Mouse (Mus musculus): ENCODE data around the gene Cd33. TPM values are rescaled to one million over a fixed set of nuclear protein-coding genes. Genes with fewer than 3 reads are reported as not detected.
A peak's percentile ranks its signal among the peaks of the same experiment; 100 is the strongest.

Gene Cd33
- polyA plus RNA-seq, 1 experiment from 2014 or later = 1.6 TPM

DNA sequence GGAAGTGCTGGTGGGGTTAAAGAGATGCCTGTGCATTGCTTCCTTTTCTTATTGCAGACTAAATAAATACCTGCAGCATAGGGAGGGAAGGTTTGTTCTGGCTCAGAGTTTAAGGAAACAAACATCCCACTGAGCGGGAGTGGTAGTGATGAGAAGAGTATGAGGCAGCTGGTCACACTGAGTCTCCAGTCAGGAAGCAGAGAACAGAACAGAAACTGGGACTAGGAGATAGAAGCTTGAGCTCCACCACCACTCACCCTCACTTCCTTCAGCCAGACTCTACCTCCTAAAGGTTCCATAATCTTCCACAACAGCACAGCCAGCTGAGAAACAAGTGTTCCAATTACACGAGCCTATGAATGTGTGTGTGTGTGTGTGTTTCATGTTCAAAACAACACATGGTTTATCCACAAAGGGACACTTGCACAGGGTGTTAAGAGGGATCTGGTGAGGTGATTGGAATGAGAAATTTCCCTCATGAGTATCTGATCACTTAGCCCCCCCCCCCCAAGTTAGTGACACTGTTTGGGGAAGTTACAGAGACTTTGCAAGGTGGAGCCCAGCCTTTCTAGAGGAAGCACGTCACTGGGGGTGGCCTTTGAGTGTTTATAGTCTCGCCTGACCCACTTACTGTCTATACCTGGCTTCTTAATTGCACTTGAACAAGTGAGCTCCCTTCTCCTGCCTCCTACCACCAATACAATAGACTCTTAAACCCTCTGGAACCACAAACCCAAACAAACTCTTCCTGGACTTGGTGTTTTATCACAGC, 32.3 kb downstream of the Cd33 start:
- Histone ChIP-seq H3K27ac (no peak overlapping the region), H3K36me3 (no peaks in the 10 kb centered on the region), H3K27me3 (replicated peaks) (no peaks in the 10 kb centered on the region), H3K4me1 (no peaks in the 10 kb centered on the region), H3K4me3 (no peak overlapping the region), H3K4me2 (no peak overlapping the region), H3K9ac (no peak overlapping the region), H3K9me3 (replicated peaks) (no peaks in the 10 kb centered on the region)
- no peak for ATAC-seq
- 32% methylated on average over 4 of the region's 4 CpGs for WGBS (ENCODE audit: insufficient replicate concordance)

DNA sequence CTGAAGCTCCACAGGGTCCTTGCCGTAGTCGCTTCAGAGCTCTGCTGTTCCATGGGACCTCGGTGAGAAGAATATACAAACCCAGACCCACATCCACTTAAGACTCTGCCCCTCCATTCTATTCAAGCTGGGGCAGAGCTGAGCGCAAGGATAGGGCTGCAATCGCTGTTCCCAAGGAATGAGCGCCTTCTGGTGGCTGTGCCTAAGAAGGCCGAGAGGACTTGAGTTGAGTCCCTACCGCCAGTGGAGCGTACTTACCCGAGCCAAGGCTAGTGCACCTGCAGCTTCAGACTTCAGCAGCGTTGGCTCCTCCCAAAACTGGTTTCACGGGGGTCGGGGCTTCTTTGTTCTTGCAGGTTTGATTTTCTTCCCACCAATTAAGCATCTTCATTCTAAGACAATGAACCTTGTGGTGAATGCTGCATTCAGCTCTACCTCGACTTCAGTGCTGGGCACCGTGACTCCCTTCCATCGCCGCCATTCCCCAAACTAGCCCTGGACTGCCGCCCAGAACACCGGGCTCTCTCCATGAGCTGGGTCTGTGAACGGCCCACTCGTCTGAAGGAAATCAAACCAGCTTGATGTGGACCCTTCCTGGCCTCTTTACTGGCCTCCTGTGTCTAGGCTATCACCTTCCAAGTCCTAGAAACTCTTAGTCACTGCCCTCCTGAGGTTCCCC, 48.7 kb downstream of the Cd33 start:
- no peak for ATAC-seq
- no peak overlapping the region for H3K4me2 ChIP-seq
- H3K9me3 ChIP-seq (replicated peaks) = no peaks in the 10 kb centered on the region
- H3K4me3 ChIP-seq = no peak overlapping the region
- whole genome bisulfite sequencing (ENCODE audit: insufficient replicate concordance) = 13% methylated on average over 21 of the region's 21 CpGs
- H3K4me1 ChIP-seq = no peaks in the 10 kb centered on the region
- no peak overlapping the region for H3K27ac ChIP-seq
- H3K9ac ChIP-seq = no peak overlapping the region
- peaks cover 30% of the 10 kb centered on the region for H3K27me3 ChIP-seq (replicated peaks)
- no peaks in the 10 kb centered on the region for H3K36me3 ChIP-seq

DNA sequence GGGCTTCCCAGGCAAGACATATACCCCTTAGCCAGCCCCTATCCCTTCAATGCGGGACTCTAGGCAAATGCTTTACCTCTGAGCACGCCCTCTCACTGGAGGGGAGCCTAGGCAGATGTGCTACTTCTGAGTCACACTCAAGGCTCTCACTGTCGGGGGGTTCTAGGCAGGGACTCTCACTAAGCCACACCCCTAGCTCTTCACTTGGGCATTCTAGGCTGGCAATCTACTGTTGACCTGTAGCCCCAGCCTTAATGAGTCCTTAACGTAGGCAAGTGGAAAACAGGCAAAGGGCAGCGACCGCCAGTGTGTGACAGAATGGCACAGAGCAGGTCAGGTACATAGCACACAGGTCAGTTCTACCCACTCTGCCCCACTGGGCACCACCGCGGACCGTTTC, 53.4 kb downstream of the Cd33 start:
- H3K4me3 ChIP-seq = no peak overlapping the region
- ATAC-seq = no peak
- H3K4me1 ChIP-seq = no peaks in the 10 kb centered on the region
- no peak overlapping the region for H3K4me2 ChIP-seq
- no peaks in the 10 kb centered on the region for H3K36me3 ChIP-seq
- no peak overlapping the region for H3K9ac ChIP-seq
- WGBS (ENCODE audit: insufficient replicate concordance) = 47% methylated on average over 9 of the region's 9 CpGs
- no peaks in the 10 kb centered on the region for H3K9me3 ChIP-seq (replicated peaks)
- H3K27me3 ChIP-seq (replicated peaks) = peaks cover 59% of the 10 kb centered on the region
- H3K27ac ChIP-seq = no peak overlapping the region

DNA sequence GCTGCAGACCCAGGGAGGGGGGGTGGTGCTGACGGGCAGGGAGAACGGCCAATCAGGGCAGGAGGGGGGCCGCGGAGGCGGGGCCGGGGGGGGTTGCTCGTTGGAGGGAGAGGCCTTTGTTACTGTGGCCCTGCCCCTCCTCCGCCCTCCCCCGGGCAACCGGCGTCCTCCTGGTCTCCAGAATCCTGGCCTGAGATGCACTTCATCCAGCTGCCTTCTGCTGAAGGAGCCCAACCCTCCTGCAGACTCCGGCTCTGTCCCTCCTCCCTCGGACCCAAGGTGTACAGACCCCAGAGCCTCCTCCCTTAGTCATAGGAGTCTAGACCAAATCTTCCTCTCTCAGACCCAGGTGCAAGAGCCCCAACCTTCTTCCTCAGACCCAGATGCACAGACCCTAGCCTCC, 54.0 kb downstream of the Cd33 start:
- Histone ChIP-seq H3K9ac (peak overlapping the region; percentile 12; the same call in 1 of the 2 replicates), H3K4me2 (peak overlapping the region; percentile 58), H3K4me1 (no peaks in the 10 kb centered on the region), H3K9me3 (replicated peaks) (no peaks in the 10 kb centered on the region), H3K27ac (no peak overlapping the region), H3K4me3 (peak overlapping the region; percentile 40), H3K36me3 (no peaks in the 10 kb centered on the region), H3K27me3 (replicated peaks) (peaks cover 52% of the 10 kb centered on the region)
- no peak for ATAC-seq
- WGBS (ENCODE audit: insufficient replicate concordance) = 11% methylated on average over 7 of the region's 13 CpGs

DNA sequence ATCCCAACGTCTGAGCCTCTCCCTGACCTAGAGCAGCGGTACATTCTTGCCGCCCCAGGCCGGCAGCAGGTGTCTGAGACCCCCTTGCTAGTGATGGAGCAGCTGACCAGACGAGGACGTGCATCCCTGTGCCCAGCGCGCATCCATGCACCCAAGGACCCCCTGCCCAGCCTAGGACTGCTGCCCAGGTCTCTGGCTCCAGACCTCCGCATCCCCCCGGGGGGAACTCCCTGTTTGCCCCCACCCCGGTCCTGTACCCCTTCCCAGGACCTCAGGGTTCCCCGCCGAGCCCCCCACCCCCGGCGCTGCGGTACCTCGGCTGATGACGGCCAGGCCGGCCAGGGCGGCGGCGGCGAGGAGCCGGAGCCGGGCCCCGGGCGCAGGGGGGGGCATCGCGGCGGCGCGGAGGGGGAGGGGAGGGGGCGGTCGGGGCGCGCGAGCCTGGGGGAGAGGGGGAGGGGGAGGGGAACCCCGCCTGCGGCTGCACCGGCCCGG, 54.5 kb downstream of the Cd33 start, which contains the start of gene Iglon5:
Iglon5 (minus strand) TSS at position 445 of the 495 bp plus-strand sequence.
- H3K4me3 ChIP-seq = peak within 1 kb of the TSS; percentile 40
- H3K4me2 ChIP-seq = peak within 1 kb of the TSS; percentile 58
- no peaks in the 10 kb centered on the region for H3K4me1 ChIP-seq
- H3K27ac ChIP-seq = no peak within 1 kb of the TSS
- no peaks in the 10 kb centered on the region for H3K36me3 ChIP-seq
- 5% methylated on average over 12 of the region's 41 CpGs for WGBS (ENCODE audit: insufficient replicate concordance)
- peak within 1 kb of the TSS; percentile 12; the same call in 1 of the 2 replicates for H3K9ac ChIP-seq
- H3K9me3 ChIP-seq (replicated peaks) = no peaks in the 10 kb centered on the region
- H3K27me3 ChIP-seq (replicated peaks) = peaks cover 47% of the 10 kb centered on the region
- ATAC-seq = no peak

DNA sequence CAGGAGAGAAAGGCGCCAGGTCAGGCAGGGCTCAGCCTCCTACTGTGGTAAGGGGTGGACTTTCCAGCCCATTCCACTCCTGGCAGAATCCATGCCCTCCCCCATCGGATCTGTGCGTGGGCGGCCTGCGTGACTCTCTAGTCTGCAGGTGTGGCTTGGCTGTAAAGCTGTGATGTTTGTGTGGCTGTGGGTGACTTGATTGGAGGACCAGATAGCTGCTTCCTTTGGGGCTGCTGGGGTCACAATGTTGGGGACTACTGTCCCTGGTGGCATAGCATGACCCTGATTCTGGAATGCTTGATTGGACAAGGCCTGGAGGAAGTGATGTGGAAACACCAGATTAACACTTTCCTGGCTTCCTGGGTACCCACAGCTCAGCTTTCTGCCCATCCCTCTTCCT, 55.6 kb downstream of the Cd33 start:
- Histone ChIP-seq H3K36me3 (no peaks in the 10 kb centered on the region), H3K27me3 (replicated peaks) (peaks cover 47% of the 10 kb centered on the region), H3K27ac (no peak overlapping the region), H3K9ac (no peak overlapping the region), H3K4me3 (no peak overlapping the region), H3K4me1 (no peaks in the 10 kb centered on the region), H3K4me2 (no peak overlapping the region), H3K9me3 (replicated peaks) (no peaks in the 10 kb centered on the region)
- ATAC-seq = no peak
- 33% methylated on average over 5 of the region's 5 CpGs for WGBS (ENCODE audit: insufficient replicate concordance)

DNA sequence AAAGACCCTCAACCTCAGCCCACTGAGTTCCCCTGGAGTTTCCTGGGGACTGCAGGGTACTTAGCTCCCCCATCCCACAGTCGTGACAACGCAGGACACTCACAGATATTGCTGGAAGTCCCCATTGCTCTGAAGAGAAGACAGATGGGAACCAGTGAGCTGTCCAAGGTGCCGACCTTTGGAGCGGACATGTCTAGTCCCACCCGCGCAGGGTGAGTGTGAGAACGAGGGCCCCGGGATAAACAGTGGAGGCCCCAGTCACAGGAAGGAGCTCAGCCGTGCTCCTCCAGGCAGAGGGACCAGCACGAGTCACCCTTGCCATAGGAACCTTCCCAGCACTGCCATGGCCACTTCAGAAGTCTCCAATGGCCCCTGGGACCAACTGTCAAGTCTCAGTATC, 61.0 kb downstream of the Cd33 start:
- H3K4me3 ChIP-seq = no peak overlapping the region
- no peaks in the 10 kb centered on the region for H3K9me3 ChIP-seq (replicated peaks)
- no peaks in the 10 kb centered on the region for H3K4me1 ChIP-seq
- H3K36me3 ChIP-seq = no peaks in the 10 kb centered on the region
- no peak overlapping the region for H3K4me2 ChIP-seq
- peaks cover 24% of the 10 kb centered on the region for H3K27me3 ChIP-seq (replicated peaks)
- H3K9ac ChIP-seq = no peak overlapping the region
- WGBS (ENCODE audit: insufficient replicate concordance) = 7% methylated on average over 10 of the region's 10 CpGs
- H3K27ac ChIP-seq = no peak overlapping the region
- no peak for ATAC-seq

DNA sequence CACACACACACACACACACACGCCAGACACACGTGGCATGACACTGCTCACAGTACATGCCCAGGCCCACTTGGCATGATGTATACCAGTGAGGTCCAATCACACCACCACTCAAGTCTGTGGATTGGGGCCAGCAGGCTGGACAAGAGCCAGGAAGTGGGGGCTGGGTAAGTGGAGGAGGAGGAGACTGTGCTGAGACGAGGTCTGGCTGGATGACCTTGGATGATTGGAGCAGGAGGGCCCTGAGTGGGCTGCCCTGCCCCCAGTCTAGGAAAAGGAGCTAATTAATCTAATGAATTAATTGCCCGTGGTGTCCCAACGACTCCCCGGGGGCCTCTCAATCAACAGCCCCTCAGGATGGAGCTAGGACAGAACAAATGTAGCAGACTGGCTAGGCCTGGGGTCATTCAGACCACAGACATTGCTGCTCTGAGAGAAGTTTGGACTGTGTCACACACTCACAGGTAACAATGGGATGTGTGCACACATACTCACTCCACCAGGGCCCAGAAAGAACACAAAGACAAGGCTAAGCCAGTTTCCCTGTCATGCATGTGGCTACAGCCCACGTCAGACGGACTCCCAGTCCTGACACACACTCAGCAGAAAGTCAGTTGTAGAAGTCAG, 62.0 kb downstream of the Cd33 start:
- no peak overlapping the region for H3K4me3 ChIP-seq
- H3K27me3 ChIP-seq (replicated peaks) = peaks cover 27% of the 10 kb centered on the region
- H3K4me2 ChIP-seq = no peak overlapping the region
- no peaks in the 10 kb centered on the region for H3K4me1 ChIP-seq
- H3K9me3 ChIP-seq (replicated peaks) = no peaks in the 10 kb centered on the region
- no peaks in the 10 kb centered on the region for H3K36me3 ChIP-seq
- WGBS (ENCODE audit: insufficient replicate concordance) = 45% methylated on average over 8 of the region's 8 CpGs
- H3K27ac ChIP-seq = no peak overlapping the region
- H3K9ac ChIP-seq = no peak overlapping the region
- ATAC-seq = no peak

DNA sequence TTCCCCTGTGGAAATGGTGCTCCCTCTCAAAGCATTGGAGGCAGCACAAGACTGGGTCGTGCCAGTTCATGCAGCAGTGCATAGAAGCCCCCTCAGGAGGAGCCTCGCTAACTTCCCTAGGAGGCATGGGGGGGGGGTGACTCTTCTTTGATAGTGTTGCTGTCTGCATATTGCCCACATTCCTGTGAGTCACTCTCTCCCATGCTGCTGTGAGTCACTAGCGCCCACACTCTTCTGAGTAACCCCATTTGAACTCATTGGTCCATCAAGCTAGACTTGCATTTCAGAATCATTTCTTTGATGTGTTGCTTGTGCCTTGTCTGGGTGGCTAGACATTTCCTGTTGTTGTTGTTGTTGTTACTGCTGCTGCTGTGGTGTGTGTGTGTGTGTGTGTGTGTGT, 63.0 kb downstream of the Cd33 start:
- 46% methylated on average over 3 of the region's 3 CpGs for WGBS (ENCODE audit: insufficient replicate concordance)
- Histone ChIP-seq H3K27ac (no peak overlapping the region), H3K4me1 (no peaks in the 10 kb centered on the region), H3K4me3 (no peak overlapping the region), H3K4me2 (no peak overlapping the region), H3K36me3 (no peaks in the 10 kb centered on the region), H3K9me3 (replicated peaks) (no peaks in the 10 kb centered on the region), H3K9ac (no peak overlapping the region), H3K27me3 (replicated peaks) (peaks cover 37% of the 10 kb centered on the region)
- no peak for ATAC-seq

DNA sequence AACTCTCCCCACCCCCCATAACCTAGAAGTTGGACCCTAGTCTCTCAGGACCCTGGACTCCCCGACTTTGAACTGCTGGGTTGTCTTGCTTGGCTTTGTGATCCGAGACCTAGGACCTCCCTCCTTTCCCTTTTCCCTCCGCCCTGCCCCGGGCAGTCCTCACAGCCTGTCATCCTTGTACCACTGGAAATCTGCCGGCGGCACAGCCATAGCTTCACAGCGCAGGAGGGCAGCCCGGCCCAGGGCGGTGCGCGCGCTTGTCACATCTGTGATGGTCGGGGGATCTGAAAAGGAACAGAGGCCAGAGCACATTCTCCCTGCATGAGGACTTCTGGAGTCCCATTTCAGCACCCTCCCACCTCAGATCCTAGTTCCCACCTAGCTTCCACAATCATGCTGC, 67.9 kb downstream of the Cd33 start:
- no peaks in the 10 kb centered on the region for H3K36me3 ChIP-seq
- H3K27ac ChIP-seq = no peak overlapping the region
- no peak overlapping the region for H3K9ac ChIP-seq
- H3K9me3 ChIP-seq (replicated peaks) = no peaks in the 10 kb centered on the region
- 0 out of 2 replicates have a peak, but pooled peaks have one; percentile 18 for ATAC-seq
- no peak overlapping the region for H3K4me2 ChIP-seq
- 12% methylated on average over 13 of the region's 13 CpGs for WGBS (ENCODE audit: insufficient replicate concordance)
- H3K4me1 ChIP-seq = no peaks in the 10 kb centered on the region
- H3K4me3 ChIP-seq = no peak overlapping the region
- H3K27me3 ChIP-seq (replicated peaks) = peaks cover 73% of the 10 kb centered on the region

DNA sequence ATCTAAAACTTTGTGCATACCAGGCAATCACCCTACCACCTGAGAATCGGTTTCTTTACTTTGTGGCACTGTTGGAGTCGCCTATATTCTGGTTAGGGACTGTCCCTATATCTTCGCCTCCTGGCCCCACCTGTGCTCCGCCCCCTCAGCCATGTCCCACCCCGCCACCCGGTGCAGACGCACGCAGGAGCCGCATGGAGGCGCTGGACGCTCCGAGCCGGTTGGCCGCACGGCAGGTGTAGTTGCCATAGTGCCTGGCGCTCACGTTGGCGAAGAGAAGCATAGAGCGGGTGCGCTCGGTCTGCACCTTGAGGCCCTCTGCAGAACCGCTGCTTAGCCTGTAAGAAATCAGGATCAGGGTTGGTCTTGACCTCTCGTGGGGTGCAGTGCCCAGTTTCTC, 68.5 kb downstream of the Cd33 start:
- H3K36me3 ChIP-seq = no peaks in the 10 kb centered on the region
- H3K9me3 ChIP-seq (replicated peaks) = no peaks in the 10 kb centered on the region
- H3K27ac ChIP-seq = no peak overlapping the region
- no peak; the same call in 1 of the 2 replicates for ATAC-seq
- H3K4me3 ChIP-seq = no peak overlapping the region
- H3K27me3 ChIP-seq (replicated peaks) = peaks cover 71% of the 10 kb centered on the region
- 7% methylated on average over 23 of the region's 23 CpGs for WGBS (ENCODE audit: insufficient replicate concordance)
- H3K4me1 ChIP-seq = no peaks in the 10 kb centered on the region
- no peak overlapping the region for H3K9ac ChIP-seq
- no peak overlapping the region for H3K4me2 ChIP-seq

Data from liver, embryonic 12.5 days (tissue).